Mouse (Mus musculus) forebrain, postnatal 0 days (tissue): ENCODE results near the gene Mstn. TPM values are rescaled to one million over a fixed set of nuclear protein-coding genes. Genes with fewer than 3 reads are reported as not detected.
A peak's percentile ranks its signal among the peaks of the same experiment; 100 is the strongest.

ENCODE experiments used
- ATAC-seq: fragments of 200-750 bp; cut with Nextera tagmentation; 2 replicates; pipeline ENCODE4 v1.8.0; 2017; ENCODE audit warnings: mild to moderate bottlenecking, moderate library complexity
- DNase-seq: peaks from one replicate; pipeline ENCODE4 v3.0.0-alpha.2; 2015
- H3K27ac ChIP-seq: fragments of 300-500 bp; sonication (generic); 2 replicates; pipeline ENCODE4 v1.5.1; 2014; ENCODE audit warnings: low read depth, mild to moderate bottlenecking, antibody characterized with exemption, low read length, moderate library complexity, mixed read lengths
- H3K27me3 ChIP-seq: fragments of 300-500 bp; sonication (generic); 2 replicates; pipeline ENCODE4 v1.6.1; 2014; ENCODE audit warnings: mild to moderate bottlenecking, low read length, mixed read lengths; ENCODE audit not compliant: insufficient read depth
- H3K36me3 ChIP-seq: fragments of 300-500 bp; sonication (generic); 2 replicates; pipeline ENCODE4 v1.6.1; 2014; ENCODE audit warnings: mild to moderate bottlenecking, moderate library complexity; ENCODE audit not compliant: insufficient read depth
- H3K4me1 ChIP-seq: fragments of 300-500 bp; sonication (generic); 2 replicates; pipeline ENCODE4 v1.6.1; 2014; ENCODE audit warnings: antibody characterized with exemption; ENCODE audit not compliant: insufficient read depth
- H3K4me2 ChIP-seq: fragments of 300-500 bp; sonication (generic); 2 replicates; pipeline ENCODE4 v1.6.1; 2014; ENCODE audit warnings: low read depth, mild to moderate bottlenecking, moderate library complexity
- H3K4me3 ChIP-seq: fragments of 300-500 bp; sonication (generic); 2 replicates; pipeline ENCODE4 v1.5.1; 2014; ENCODE audit warnings: low read depth, low read length, mixed read lengths
- H3K9ac ChIP-seq: fragments of 300-500 bp; sonication (generic); 2 replicates; pipeline ENCODE4 v1.6.1; 2014; ENCODE audit warnings: mild to moderate bottlenecking
- H3K9me3 ChIP-seq: fragments of 300-500 bp; sonication (generic); 2 replicates; pipeline ENCODE4 v1.6.1; 2016; ENCODE audit warnings: low read length
- CTCF ChIP-seq: sonication (generic); IDR thresholded peaks from 2 replicates; pipeline ENCODE4 v1.5.1; 2016; ENCODE audit warnings: antibody characterized with exemption, control low read depth, low read depth
- WGBS: fragments of 180-500 bp; shearing (Covaris S2); extraction: QIAGEN DNeasy Blood & Tissue Kit; methylation state at CpG from one replicate; pipeline ENCODE4 v1.1.7; 2014; 5-methylcytosine and 5-hydroxymethylcytosine counted together
- polyA plus RNA-seq: library from polyadenylated mRNA; unstranded; fragments of >200 nt; fragmentation: Nextera tagmentation; extraction: Ambion mirVana; gene quantifications from 2 replicates; pipeline ENCODE4 v1.2.1, GENCODE M21; 2015
- total RNA-seq: library from RNA; depleted of rRNA; stranded (reverse); fragments of >200 nt; gene quantifications from 2 replicates; pipeline ENCODE4 v1.2.3, GENCODE M21; 2014

Mstn gene
- total and polyA plus RNA-seq, 2 experiments from 2014 or later = 0.98 to 1.4 TPM

DNA sequence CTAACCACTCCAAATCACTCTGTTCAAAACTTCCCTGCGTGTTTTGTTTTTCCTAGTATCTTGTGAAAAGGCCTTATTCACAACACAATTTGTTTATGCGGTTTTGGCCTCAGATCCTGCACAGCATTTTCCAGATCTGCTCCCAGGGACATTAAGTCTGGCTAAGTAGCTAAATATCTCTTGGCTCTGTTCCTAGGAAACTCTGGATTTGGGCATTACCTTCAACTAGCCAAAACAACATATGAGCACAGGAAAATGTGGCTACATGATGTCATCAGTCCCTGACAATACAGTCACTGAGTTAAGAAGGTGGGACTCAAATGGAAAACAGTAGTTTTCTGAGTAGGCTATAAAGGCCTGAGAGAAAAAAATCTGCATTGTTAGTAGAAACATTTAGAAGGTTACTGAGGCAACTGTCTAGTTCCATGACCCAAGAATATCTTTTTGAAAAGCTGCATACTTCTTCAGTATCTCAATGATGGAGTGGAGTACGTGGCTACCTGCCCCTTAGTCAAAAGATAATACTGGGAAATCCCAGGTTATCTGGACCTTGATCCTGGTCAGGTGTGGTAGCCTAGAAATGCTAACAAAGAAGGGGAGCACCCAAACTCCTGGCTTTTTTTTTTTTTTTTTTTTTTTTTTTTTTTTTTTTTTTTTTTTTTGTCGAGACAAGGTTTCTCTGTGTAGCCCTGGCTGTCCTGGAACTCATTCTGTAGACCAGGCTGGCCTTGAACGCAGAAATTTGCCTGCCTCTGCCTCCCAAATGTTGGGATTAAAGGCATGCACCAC, 8.5 kb downstream of the Mstn start:
- 62% methylated on average over 5 of the region's 5 CpGs for WGBS
- no peak for DNase-seq
- Histone ChIP-seq H3K9me3 (no peaks in the 10 kb centered on the region), H3K27ac (no peak overlapping the region), H3K4me1 (no peaks in the 10 kb centered on the region), H3K4me2 (no peak overlapping the region), H3K27me3 (no peaks in the 10 kb centered on the region), H3K36me3 (no peaks in the 10 kb centered on the region), H3K9ac (no peak overlapping the region), H3K4me3 (no peak overlapping the region)
- ATAC-seq = no peak
- TF ChIP-seq CTCF = no peak

DNA sequence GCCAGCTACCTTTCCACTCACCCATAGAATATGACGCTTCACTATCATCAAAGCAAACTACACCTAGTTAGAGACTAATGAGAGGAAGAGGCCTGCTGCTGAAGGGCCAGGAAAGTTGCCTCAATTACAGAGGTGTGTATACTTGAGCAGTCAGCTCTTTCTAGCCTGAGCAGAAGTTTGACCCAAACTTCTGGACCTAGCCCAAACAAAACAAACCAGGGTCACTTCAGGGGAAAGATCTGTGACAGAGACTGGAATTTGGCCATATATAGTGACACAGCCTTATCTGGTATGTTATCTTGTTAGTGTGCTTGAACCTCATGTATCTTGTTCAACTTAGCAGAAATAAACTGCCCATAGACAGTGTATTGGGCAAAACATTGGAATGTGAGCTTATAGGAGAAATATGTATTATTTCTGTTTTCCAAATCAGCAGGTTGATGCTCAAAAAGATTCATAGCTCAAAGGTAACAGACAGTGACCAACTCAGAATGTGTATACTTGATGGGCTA, 9.3 kb downstream of the Mstn start:
- Histone ChIP-seq H3K27ac (no peak overlapping the region), H3K27me3 (no peaks in the 10 kb centered on the region), H3K4me3 (no peak overlapping the region), H3K4me1 (no peaks in the 10 kb centered on the region), H3K36me3 (no peaks in the 10 kb centered on the region), H3K9me3 (no peaks in the 10 kb centered on the region), H3K9ac (no peak overlapping the region), H3K4me2 (no peak overlapping the region)
- DNase-seq (no peak), ATAC-seq (no peak)
- TF ChIP-seq CTCF = no peak
- WGBS = 97% methylated on average over 1 of the region's 1 CpGs

DNA sequence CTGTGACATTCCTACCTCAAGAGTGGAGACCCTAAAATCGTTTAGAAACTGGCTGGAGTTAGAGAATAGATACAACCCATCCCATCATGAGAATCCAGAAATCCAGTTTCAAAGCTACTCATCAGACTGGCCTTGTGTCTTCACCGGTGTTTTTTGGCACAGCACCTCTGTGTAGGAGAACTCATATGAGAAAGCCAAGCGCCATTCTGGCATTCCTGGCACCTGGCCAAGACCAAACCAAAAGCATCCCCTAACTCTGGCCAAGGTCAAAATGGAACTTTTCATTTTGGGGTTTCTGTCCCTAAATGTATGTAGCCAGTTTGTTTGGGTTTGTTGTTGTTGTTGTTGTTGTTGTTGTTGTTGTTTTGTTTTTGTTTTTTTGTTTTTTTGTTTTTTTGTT, 15.2 kb downstream of the Mstn start:
- Histone ChIP-seq H3K4me2 (no peak overlapping the region), H3K9ac (no peak overlapping the region), H3K36me3 (no peaks in the 10 kb centered on the region), H3K9me3 (no peaks in the 10 kb centered on the region), H3K27me3 (no peaks in the 10 kb centered on the region), H3K4me3 (no peak overlapping the region), H3K4me1 (no peaks in the 10 kb centered on the region), H3K27ac (no peak overlapping the region)
- WGBS = 67% methylated on average over 3 of the region's 3 CpGs
- ATAC-seq (no peak), DNase-seq (no peak)
- TF ChIP-seq CTCF = no peak

DNA sequence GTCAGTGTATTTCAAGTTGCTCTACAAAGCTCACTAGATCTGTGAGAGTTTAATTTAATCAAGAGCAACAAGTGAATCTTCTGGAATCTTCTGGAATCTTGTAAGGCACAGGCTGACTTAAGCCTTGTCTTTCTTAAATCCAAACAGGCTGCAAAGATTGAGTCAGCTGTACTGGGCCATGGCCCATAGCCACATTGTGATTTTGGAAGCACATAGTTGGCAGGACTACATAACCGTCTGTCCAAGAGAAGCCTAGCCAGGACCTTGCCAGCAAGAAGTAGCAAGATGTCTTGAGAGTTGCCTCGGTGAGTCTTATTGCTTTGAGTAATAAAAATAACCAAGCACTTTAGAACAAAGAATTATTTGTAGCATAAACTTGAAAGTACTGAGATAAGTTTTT, 18.4 kb downstream of the Mstn start:
- 70% methylated on average over 2 of the region's 2 CpGs for WGBS
- Histone ChIP-seq H3K4me2 (no peak overlapping the region), H3K9ac (no peak overlapping the region), H3K4me1 (no peaks in the 10 kb centered on the region), H3K27me3 (no peaks in the 10 kb centered on the region), H3K27ac (no peak overlapping the region), H3K9me3 (no peaks in the 10 kb centered on the region), H3K4me3 (no peak overlapping the region), H3K36me3 (no peaks in the 10 kb centered on the region)
- TF ChIP-seq CTCF = no peak
- ATAC-seq = peak; percentile 29; the same call in 1 of the 2 replicates
- DNase-seq = no peak

DNA sequence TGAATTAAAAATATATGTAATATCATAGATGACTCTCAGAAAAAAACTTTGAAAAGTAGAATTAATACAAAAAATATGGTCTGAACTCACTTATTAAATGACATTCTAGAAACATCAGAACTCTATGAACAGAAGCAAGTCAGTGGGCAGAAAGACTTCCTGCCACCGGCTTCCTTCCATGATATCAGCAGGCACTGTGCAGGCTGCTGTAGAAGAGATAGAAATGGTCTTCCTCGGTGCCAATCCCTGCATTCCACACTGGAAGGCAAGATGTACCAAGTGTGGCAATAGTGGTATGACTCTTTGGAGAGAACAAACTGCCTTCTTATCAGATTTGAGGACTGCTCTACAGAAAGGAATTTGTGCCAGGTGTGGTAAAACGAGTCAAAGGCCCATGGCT, 19.2 kb downstream of the Mstn start:
- Histone ChIP-seq H3K4me1 (no peaks in the 10 kb centered on the region), H3K36me3 (no peaks in the 10 kb centered on the region), H3K4me3 (no peak overlapping the region), H3K9me3 (no peaks in the 10 kb centered on the region), H3K9ac (no peak overlapping the region), H3K4me2 (no peak overlapping the region), H3K27me3 (no peaks in the 10 kb centered on the region), H3K27ac (no peak overlapping the region)
- 86% methylated on average over 3 of the region's 3 CpGs for WGBS
- ATAC-seq (no peak), DNase-seq (no peak)
- no peak for TF ChIP-seq CTCF

DNA sequence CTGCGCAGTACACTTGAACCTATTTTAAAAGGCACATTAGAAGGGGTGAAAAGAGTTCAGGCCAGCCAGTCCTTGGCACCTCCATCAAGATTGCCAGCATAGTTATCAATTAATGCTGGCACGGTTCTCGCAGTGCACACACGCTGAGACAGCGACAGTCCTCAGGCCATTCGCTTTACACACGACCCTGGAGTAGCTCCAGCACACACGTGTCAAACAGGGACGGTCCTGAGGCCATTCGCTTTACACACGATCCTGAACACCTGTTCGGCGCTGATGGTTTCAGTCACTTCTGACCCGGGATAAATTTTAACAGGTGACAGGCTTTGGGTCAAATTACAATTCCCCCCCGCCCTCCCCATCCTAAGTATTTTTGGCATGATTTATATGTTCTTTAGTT, 23.8 kb downstream of the Mstn start:
- H3K4me1 ChIP-seq = no peaks in the 10 kb centered on the region
- TF ChIP-seq CTCF = no peak
- DNase-seq (no peak), ATAC-seq (no peak)
- no peak overlapping the region for H3K9ac ChIP-seq
- 79% methylated on average over 15 of the region's 15 CpGs for WGBS
- no peak overlapping the region for H3K4me2 ChIP-seq
- H3K4me3 ChIP-seq = no peak overlapping the region
- no peaks in the 10 kb centered on the region for H3K36me3 ChIP-seq
- H3K27ac ChIP-seq = no peak overlapping the region
- H3K27me3 ChIP-seq = no peaks in the 10 kb centered on the region
- no peaks in the 10 kb centered on the region for H3K9me3 ChIP-seq

DNA sequence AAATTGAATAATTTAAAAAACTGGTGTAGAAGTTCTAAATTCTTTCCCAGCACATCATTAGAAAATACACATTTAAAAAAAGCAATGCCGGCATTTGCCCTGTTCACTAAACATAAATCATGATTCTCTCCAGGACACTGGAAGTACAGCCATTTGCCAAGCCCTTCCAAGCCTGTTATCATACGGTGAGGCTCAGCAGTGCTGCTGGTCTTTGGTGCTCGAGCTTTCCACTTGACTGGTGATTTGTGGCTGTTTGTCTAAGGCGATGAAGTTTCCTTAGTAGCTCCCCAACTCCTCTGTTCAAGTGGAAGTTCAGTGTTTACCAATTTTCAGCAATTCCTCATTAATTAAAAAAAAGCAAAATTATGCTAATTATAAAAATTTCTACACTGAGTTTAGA, 24.6 kb downstream of the Mstn start:
- no peak overlapping the region for H3K27ac ChIP-seq
- 53% methylated on average over 4 of the region's 4 CpGs for WGBS
- no peak overlapping the region for H3K4me2 ChIP-seq
- no peaks in the 10 kb centered on the region for H3K4me1 ChIP-seq
- no peak overlapping the region for H3K4me3 ChIP-seq
- no peak for ATAC-seq
- no peak for DNase-seq
- no peaks in the 10 kb centered on the region for H3K27me3 ChIP-seq
- TF ChIP-seq CTCF = no peak
- H3K9me3 ChIP-seq = no peaks in the 10 kb centered on the region
- H3K36me3 ChIP-seq = no peaks in the 10 kb centered on the region
- no peak overlapping the region for H3K9ac ChIP-seq
